Mouse (Mus musculus) stomach, embryonic 14.5 days (tissue): Measurements from ENCODE around the gene E2f3. TPM values are rescaled to one million over a fixed set of nuclear protein-coding genes. Genes with fewer than 3 reads are reported as not detected.

Experiments used
- ATAC-seq: fragments of 200-750 bp; cut with Nextera tagmentation; 2 replicates; pipeline ENCODE4 v1.8.0; 2017; ENCODE audit warnings: low read depth, moderate TSS enrichment; ENCODE audit not compliant: insufficient number of reproducible peaks, insufficient read depth, low FRiP score
- H3K27ac ChIP-seq: fragments of 300-500 bp; sonication (generic); 2 replicates; pipeline ENCODE4 v1.5.1; 2014; ENCODE audit warnings: mild to moderate bottlenecking, low read length, moderate library complexity, mixed read lengths
- H3K27me3 ChIP-seq: fragments of 300-500 bp; sonication (generic); 2 replicates; pipeline ENCODE4 v1.6.1; 2014; ENCODE audit warnings: low read length, control low read depth, mixed read lengths; ENCODE audit not compliant: control insufficient read depth, insufficient read depth
- H3K36me3 ChIP-seq: fragments of 300-500 bp; sonication (generic); 2 replicates; pipeline ENCODE4 v1.6.1; 2014; ENCODE audit warnings: mild to moderate bottlenecking, control low read depth, low read length, moderate library complexity, mixed read lengths; ENCODE audit not compliant: control insufficient read depth, insufficient read depth
- H3K4me1 ChIP-seq: fragments of 300-500 bp; sonication (generic); 2 replicates; pipeline ENCODE4 v1.6.1; 2014; ENCODE audit warnings: low read length, control low read depth, mixed read lengths; ENCODE audit not compliant: control insufficient read depth, insufficient read depth
- H3K4me2 ChIP-seq: fragments of 300-500 bp; sonication (generic); replicated peaks from 2 replicates; pipeline ENCODE4 v1.6.1; 2014; ENCODE audit warnings: low read depth, low read length, control low read depth
- H3K4me3 ChIP-seq: fragments of 300-500 bp; sonication (generic); 2 replicates; pipeline ENCODE4 v1.5.1; 2014; ENCODE audit warnings: low read depth, low read length, control low read depth
- H3K9ac ChIP-seq: fragments of 300-500 bp; sonication (generic); replicated peaks from 2 replicates; pipeline ENCODE4 v1.6.1; 2014; ENCODE audit warnings: low read depth, mild to moderate bottlenecking, control low read depth, low read length, moderate library complexity, mixed read lengths
- H3K9me3 ChIP-seq: fragments of 300-500 bp; sonication (generic); 2 replicates; pipeline ENCODE4 v1.6.1; 2016; ENCODE audit warnings: low read depth, low read length, control low read depth; ENCODE audit not compliant: control insufficient read depth
- WGBS: fragments of 180-500 bp; shearing (Covaris S2); extraction: QIAGEN DNeasy Blood & Tissue Kit; methylation state at CpG from one replicate; pipeline ENCODE4 v1.1.7; 2014; 5-methylcytosine and 5-hydroxymethylcytosine counted together
- polyA plus RNA-seq: library from polyadenylated mRNA; unstranded; fragments of >200 nt; fragmentation: Nextera tagmentation; extraction: Ambion mirVana; gene quantifications from 2 replicates; pipeline ENCODE4 v1.2.1, GENCODE M21; 2014

E2f3 gene
- polyA plus RNA-seq, 1 experiment from 2014 or later = 11.3 TPM

GRCm38 (mm10) chr13:29970333-29970732 lies 15.5 kb downstream of the E2f3 start:
- WGBS = 94% methylated on average over 7 of the region's 7 CpGs
- no peak overlapping the region for H3K4me3 ChIP-seq
- no peak for ATAC-seq
- no peaks in the 10 kb centered on the region for H3K9me3 ChIP-seq
- no peaks in the 10 kb centered on the region for H3K27me3 ChIP-seq
- H3K36me3 ChIP-seq = peaks cover 6% of the 10 kb centered on the region; the same call in 1 of the 2 replicates
- H3K4me2 ChIP-seq = no peak overlapping the region
- no peak overlapping the region for H3K27ac ChIP-seq
- H3K9ac ChIP-seq = no peak overlapping the region
- H3K4me1 ChIP-seq = no peaks in the 10 kb centered on the region

- no peak for ATAC-seq
- Histone ChIP-seq H3K27me3 (no peaks in the 10 kb centered on the region), H3K4me3 (no peak overlapping the region), H3K27ac (no peak overlapping the region), H3K4me1 (no peaks in the 10 kb centered on the region), H3K4me2 (no peak overlapping the region), H3K36me3 (peaks cover 4% of the 10 kb centered on the region; the same call in 1 of the 2 replicates), H3K9ac (no peak overlapping the region), H3K9me3 (no peaks in the 10 kb centered on the region)
- WGBS = 91% methylated on average over 7 of the region's 7 CpGs
Observed at GRCm38 (mm10) chr13:29968636-29969035, 17.2 kb downstream of the E2f3 start.

DNA sequence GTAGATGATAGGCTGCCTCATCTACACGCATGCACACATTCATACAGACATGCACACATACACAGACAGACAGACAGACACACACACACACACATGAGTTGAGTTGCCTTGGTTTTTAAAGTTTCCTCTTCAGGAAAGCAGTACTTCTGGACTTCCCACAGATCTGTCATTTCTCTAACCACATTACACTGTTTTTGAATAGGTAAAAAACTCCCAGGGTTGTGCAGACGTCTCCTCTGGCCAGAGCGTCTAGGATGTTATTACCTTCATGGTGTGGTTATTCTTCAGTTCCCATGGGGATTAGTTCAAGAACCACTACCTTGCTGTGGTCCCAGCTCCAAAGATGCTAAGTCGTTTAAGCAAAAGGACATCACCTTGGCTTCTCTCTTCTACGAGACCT lies 18.5 kb downstream of the E2f3 start:
- no peak overlapping the region for H3K27ac ChIP-seq

DNA sequence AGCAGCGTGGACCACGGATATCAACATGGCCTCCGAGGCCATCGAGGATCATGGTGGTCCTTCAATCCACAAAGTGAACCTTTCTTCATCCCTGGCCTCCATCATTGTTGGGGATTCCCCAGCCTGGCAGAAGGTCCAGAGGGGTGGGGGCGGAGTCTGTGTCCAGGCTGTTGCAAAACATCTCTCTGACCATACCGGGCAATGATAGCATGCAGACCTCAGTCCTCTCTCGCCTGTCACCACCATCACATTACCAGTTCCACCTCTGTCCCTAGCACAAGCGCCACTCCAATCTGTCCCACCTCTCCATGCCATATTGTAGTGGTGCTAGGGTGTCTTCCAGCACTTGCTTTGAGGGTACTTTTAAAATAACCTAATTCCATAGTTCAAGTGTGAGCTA lies 18.9 kb downstream of the E2f3 start:
- WGBS = 96% methylated on average over 8 of the region's 8 CpGs
- H3K4me2 ChIP-seq = no peak overlapping the region
- no peak for ATAC-seq
- H3K4me3 ChIP-seq = no peak overlapping the region
- H3K36me3 ChIP-seq = peaks cover 3% of the 10 kb centered on the region; the same call in 1 of the 2 replicates
- H3K4me1 ChIP-seq = no peaks in the 10 kb centered on the region
- H3K27ac ChIP-seq = no peak overlapping the region
- H3K27me3 ChIP-seq = no peaks in the 10 kb centered on the region
- no peak overlapping the region for H3K9ac ChIP-seq
- H3K9me3 ChIP-seq = no peaks in the 10 kb centered on the region

More for the DNA sequence above, 18.5 kb downstream of the E2f3 start:
- no peaks in the 10 kb centered on the region for H3K9me3 ChIP-seq
- peaks cover 3% of the 10 kb centered on the region; the same call in 1 of the 2 replicates for H3K36me3 ChIP-seq
- ATAC-seq = no peak
- 84% methylated on average over 5 of the region's 5 CpGs for WGBS
- H3K4me3 ChIP-seq = no peak overlapping the region
- H3K4me2 ChIP-seq = no peak overlapping the region
- no peaks in the 10 kb centered on the region for H3K27me3 ChIP-seq
- H3K9ac ChIP-seq = no peak overlapping the region
- no peaks in the 10 kb centered on the region for H3K4me1 ChIP-seq

- Histone ChIP-seq H3K4me1 (no peaks in the 10 kb centered on the region), H3K9ac (no peak overlapping the region), H3K27ac (no peak overlapping the region), H3K4me2 (no peak overlapping the region), H3K36me3 (peaks cover 3% of the 10 kb centered on the region; the same call in 1 of the 2 replicates), H3K27me3 (no peaks in the 10 kb centered on the region), H3K9me3 (no peaks in the 10 kb centered on the region), H3K4me3 (no peak overlapping the region)
- ATAC-seq = no peak
- WGBS = 93% methylated on average over 6 of the region's 6 CpGs
Observed at GRCm38 (mm10) chr13:29964087-29964486, 21.8 kb downstream of the E2f3 start.

DNA sequence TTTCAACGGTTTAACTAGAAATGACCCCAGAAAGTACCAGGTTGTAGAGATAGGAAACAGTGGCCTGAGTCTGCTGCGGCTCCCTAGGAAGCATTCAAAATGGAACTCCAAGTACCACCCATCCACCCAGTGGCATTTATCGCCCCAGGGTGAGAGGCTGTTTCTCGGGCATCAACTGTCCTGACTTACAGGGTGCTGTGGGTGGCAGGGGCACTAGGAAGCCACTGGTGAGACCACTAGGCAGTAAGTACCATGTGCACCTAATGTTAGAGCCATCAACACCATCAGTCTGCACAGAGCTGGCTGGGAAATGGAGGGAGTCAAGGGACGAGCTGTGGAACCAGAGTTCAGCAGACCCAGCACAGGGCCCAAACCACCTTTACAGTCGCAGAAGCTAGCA lies 25.4 kb downstream of the E2f3 start:
- WGBS = 93% methylated on average over 6 of the region's 6 CpGs
- no peaks in the 10 kb centered on the region for H3K27me3 ChIP-seq
- no peaks in the 10 kb centered on the region; the same call in 1 of the 2 replicates for H3K4me1 ChIP-seq
- no peak for ATAC-seq
- no peaks in the 10 kb centered on the region for H3K9me3 ChIP-seq
- no peak overlapping the region for H3K4me3 ChIP-seq
- H3K27ac ChIP-seq = no peak overlapping the region
- no peaks in the 10 kb centered on the region for H3K36me3 ChIP-seq
- H3K4me2 ChIP-seq = no peak overlapping the region
- H3K9ac ChIP-seq = no peak overlapping the region

DNA sequence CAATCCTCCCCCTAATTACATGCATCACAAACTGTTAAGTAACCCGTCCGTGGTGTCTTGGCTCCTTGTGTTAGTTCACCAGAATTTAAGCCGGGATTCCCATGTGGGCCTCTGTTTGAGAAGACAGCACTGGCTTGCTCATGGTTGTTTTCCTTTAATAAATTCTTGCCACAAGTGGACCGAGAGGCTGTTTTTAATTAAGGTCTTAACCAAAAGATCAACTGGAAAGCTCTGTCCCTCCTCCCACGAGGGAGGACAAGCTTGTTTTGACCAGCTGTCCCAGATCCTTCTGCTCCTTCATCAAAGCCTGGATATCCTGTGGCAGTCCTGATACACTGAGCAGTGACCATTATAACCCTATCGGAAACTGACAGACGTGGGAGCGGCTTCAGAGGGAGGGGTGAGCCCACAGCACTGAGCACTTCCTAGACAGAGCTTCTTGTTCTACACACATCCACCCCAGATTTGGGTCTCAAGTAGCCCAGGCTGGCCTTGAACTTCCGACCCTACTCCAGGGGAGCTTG lies 28.1 kb downstream of the E2f3 start:
- Histone ChIP-seq H3K27me3 (no peaks in the 10 kb centered on the region), H3K4me3 (no peak overlapping the region), H3K36me3 (no peaks in the 10 kb centered on the region), H3K9ac (no peak overlapping the region), H3K4me2 (no peak overlapping the region), H3K9me3 (no peaks in the 10 kb centered on the region), H3K27ac (no peak overlapping the region), H3K4me1 (no peaks in the 10 kb centered on the region; the same call in 1 of the 2 replicates)
- no peak for ATAC-seq
- 73% methylated on average over 9 of the region's 9 CpGs for WGBS

DNA sequence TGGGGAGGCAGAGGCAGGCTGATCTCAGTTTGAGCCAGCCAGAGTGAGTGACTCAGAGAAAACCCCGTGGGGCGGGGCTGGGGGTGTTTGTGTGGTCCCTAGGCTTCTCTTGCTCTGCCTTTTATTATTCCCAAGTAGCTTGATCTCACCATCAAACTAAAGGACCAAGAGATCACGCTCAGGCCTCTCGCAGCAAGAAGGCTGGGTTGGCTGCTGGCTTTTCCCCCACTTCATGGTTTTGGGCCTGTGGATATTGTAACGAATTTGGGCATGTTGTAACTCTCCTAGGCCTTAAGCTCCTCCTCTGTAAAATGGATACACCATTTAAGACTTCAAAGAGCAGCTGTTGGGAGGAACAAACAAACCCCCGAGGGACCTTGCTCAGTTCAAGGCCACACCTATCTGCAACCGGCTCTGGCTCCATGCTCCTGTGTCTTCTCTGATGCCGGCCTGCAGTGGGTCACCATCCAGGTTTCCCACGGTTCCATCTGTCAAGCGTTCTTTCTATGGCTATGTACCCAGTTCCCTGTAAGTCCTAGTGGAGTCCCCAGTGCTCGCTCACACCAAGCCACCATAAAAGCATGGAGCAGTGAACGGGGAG lies 28.9 kb downstream of the E2f3 start:
- H3K9ac ChIP-seq = no peak overlapping the region
- no peaks in the 10 kb centered on the region for H3K9me3 ChIP-seq
- H3K4me1 ChIP-seq = no peaks in the 10 kb centered on the region; the same call in 1 of the 2 replicates
- ATAC-seq = no peak
- no peak overlapping the region for H3K27ac ChIP-seq
- no peak overlapping the region for H3K4me3 ChIP-seq
- no peaks in the 10 kb centered on the region for H3K36me3 ChIP-seq
- H3K27me3 ChIP-seq = no peaks in the 10 kb centered on the region
- WGBS = 84% methylated on average over 12 of the region's 12 CpGs
- H3K4me2 ChIP-seq = no peak overlapping the region

- Histone ChIP-seq H3K4me1 (no peaks in the 10 kb centered on the region; the same call in 1 of the 2 replicates), H3K27ac (no peak overlapping the region), H3K4me3 (no peak overlapping the region), H3K9me3 (no peaks in the 10 kb centered on the region), H3K4me2 (no peak overlapping the region), H3K36me3 (no peaks in the 10 kb centered on the region), H3K9ac (no peak overlapping the region), H3K27me3 (no peaks in the 10 kb centered on the region)
- no peak for ATAC-seq
- 76% methylated on average over 10 of the region's 11 CpGs for WGBS
Observed at GRCm38 (mm10) chr13:29955296-29955695, 30.6 kb downstream of the E2f3 start.
